Mouse (Mus musculus) heart, adult 18-20 months (tissue): Measurements from ENCODE around the gene Pkn1. TPM values are rescaled to one million over a fixed set of nuclear protein-coding genes. Genes with fewer than 3 reads are reported as not detected.
A peak's percentile ranks its signal among the peaks of the same experiment; 100 is the strongest.

Experiments
- DNase-seq, 2 experiments: peaks; one replicate each; pipeline ENCODE4 v3.0.0; 2021 to 2022; ENCODE audit warnings: mixed read lengths in 1 of 2
- long read RNA-seq, 2 experiments: library from polyadenylated mRNA; stranded (forward); transcript quantifications; one replicate each; pipeline ENCODE4 v2.0.0; 2021
- total RNA-seq, 2 experiments: library from RNA; stranded (reverse); gene quantifications; 2 replicates each; pipeline ENCODE4 v1.2.3; 2021

Pkn1 gene
- total RNA-seq = 10 to 100 TPM; 51.1 to 52.7 TPM
- long read RNA-seq, experiment 1, full-length matches to known transcripts = 25 of 37 reads
- long read RNA-seq, experiment 1, partial matches to known transcripts = 3 of 37 reads
- long read RNA-seq, experiment 1, other reads (novel, unspliced or antisense) = 9 of 37 reads
- long read RNA-seq, experiment 2, full-length matches to known transcripts = 9 of 22 reads
- long read RNA-seq, experiment 2, partial matches to known transcripts = 1 of 22 reads
- long read RNA-seq, experiment 2, other reads (novel, unspliced or antisense) = 12 of 22 reads

- peak; percentile 77 to 90 for DNase-seq
Measured at GRCm38 (mm10) chr8:83698661-83699453, at the start of gene Pkn1. Gene Pkn1 (minus strand): TSS chr8:83699179.

DNA sequence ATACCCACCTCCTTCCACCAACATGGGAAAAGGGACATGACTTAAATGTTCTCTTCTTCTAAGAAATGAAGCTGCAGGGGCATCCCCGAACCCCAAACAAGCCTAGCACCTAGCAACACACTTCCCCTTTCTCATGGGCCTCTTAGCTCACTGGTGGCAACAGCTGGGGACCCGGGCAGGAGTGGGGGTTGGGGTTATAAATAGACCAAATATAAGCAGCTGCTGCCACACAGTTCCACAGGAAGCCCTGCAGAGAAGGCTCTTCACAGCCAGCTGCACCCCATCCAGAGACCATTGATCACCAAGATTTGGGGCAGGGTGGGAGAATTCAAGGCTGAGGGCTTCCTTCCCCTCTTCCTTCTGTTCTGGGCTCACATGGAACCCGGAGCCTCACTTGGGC, 49.7 kb upstream of the Pkn1 start:
- peak; percentile 55 to 85 for DNase-seq

DNA sequence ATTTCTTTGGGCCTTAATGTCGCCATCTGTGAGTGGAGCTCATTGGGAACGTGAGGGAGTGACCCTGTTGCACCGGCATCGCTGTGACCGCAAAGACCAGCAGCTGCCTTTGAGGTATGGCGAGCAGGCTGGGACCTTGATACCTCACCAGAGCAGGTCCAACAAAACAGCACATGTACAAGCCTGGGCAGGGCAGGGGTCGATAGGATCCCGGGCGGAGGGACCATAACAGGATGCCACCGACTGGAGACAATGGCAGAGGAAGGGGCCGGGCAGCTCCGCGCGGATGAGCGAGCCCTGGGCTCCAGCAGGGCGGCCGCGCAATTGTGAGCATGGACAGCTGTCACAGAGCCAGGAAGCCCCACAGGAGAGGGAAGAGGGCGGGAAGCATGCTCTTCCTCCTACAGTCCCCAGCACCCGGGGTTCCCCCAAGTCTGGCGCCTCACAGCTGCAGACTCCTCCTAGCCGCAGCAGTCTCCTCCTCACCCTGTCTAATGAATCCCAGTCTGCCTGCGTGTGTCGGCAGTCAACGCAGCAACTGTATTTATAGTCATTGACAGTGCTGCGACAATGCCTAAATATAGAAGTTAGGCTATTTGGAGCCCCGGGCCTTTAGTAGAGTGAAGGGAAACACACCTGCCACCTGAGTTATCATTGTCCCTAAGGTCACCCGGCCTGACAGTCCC, 48.8 kb upstream of the Pkn1 start:
- DNase-seq = peak; percentile 81 to 91

DNA sequence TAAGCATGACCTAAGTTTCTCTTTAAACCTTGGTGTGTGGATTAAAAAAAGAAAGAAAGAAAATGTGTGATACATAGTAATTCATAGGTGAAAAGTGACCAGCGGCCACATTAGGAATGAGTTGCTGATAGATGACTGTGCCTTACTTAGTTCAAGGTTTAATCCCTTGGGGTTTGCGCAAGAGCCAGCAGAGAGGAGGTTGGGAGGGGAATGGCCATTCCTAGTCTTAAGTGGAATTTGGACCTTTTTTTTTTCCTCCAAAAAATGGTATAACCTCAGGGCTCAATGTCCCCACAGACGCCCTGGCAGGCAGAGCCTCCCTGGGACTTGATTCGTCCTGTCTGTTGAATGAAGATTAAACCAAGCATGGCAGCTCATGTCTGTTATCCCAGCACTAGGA, 45.1 kb upstream of the Pkn1 start:
- no peak for DNase-seq

- no peak for DNase-seq
Measured at GRCm38 (mm10) chr8:83742968-83743367, 44.0 kb upstream of the Pkn1 start.

DNA sequence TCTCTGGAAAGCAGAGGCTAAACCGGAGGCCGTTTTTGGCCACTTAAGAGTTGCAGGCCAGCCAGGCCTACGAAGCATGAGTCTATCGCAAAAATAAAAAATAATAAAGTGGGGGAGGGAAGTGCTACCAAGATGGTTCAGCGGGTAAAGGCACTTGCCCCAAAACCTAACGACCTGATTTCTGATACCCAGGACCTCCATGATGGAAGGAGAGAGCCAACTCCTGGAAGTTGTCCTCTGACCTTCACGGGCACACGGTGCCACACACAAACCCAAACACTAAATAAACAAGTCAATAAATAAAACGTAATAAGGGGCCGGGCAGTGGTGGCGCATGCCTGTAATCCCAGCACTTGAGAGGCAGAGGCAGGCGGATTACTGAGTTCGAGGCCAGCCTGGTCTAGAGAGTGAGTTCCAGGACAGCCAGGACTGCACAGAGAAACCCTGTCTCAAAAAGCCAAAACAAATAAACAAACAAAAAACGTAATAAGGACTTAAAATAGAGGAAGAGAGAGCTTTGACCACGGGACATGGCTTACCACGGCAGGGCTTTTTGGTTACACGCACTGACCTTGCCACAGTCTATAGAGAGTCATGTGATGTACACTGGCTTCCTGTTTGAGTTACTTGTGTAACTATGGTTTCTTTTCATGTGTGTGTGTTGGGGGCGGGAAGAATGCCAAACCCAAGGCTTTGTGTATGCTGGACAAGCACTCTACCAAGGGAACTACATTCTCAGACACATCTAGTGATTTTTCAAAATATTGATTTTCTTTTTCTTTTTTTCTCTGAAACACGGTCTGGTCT, 43.1 kb upstream of the Pkn1 start:
- peak in 1 of 2 experiments; percentile 65 for DNase-seq

DNA sequence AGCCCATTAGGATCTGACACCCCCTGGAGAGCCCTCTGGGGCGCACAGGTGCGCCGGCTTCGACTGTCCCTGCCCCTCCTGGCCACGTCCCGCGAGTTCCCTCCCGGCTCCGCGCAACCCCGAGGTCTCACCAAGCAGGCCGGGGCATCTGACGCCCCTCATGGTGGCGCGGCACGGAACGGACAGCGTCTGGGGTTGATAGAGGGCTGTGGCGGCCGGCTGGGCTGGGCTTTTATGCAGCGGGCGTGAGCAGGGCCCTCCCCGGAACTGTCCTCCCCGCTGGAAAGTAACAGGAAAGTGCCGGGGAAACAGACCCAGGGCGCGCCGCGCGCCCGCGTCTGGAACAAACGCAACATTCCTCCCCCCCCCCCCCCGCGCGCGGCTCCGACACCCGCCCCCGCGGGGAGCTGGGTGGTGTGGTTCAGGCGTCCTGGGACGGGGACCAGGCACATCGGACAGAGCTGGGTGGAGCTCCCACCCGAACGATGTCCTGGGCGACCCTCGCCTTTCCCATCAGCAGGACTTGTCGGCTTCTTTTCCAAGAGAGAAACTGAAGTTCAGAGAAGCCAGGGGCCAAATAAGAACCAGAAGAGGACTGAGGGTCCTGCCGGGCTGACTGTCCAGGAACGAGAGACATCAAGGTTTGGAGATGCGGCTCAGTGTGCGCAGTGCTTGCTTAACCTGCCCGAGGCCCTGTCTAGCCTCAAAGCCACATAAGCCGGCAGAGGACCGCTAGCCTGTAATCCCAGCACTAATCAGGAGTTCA, 42.2 kb upstream of the Pkn1 start, which contains the start of gene Adgre5:
Gene Adgre5 (minus strand): TSS at position 351 of the 766 bp plus-strand sequence.
- DNase-seq = peak; percentile 89 to 94

- no peak for DNase-seq
Measured at GRCm38 (mm10) chr8:83740586-83740975, 41.6 kb upstream of the Pkn1 start.

DNA sequence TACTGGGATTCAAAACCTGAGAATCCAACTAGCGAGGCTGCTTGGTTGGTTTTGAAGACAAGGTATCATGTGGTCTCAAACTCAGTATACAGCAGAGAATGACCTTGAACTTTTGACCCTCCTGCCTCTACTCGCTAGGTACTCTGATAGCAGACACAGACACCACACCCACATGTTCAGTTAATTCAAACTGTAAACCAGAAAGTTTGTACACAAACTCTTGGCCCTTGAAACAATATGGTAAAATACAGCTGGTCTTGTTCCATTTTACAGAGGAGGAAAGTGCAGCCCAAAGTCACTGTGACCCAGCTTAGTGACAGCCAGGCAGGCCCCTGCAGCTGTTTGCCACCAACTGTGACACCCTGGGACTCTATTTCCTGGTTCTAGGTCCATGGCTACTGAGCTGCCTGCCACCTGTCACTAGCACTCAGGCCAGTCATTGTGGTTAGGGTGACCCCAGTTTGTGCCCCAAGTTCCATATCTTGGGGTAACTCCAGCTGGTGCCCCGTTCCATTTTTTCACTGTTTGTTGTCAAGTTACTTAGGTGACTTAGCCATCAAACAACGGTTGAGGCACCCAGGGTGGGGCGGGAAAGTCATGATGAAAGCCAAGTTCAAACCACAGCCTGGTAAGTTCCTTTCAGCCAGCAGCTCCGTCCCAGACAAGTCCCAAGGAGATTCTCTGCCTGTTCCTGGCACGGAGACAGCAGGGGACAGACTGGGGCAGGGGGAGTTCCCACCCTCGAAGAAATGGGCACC, 40.9 kb upstream of the Pkn1 start:
- peak; percentile 63 to 65 for DNase-seq

GRCm38 (mm10) chr8:83738949-83739710, 40.2 kb upstream of the Pkn1 start:
- peak; percentile 71 to 86 for DNase-seq

DNA sequence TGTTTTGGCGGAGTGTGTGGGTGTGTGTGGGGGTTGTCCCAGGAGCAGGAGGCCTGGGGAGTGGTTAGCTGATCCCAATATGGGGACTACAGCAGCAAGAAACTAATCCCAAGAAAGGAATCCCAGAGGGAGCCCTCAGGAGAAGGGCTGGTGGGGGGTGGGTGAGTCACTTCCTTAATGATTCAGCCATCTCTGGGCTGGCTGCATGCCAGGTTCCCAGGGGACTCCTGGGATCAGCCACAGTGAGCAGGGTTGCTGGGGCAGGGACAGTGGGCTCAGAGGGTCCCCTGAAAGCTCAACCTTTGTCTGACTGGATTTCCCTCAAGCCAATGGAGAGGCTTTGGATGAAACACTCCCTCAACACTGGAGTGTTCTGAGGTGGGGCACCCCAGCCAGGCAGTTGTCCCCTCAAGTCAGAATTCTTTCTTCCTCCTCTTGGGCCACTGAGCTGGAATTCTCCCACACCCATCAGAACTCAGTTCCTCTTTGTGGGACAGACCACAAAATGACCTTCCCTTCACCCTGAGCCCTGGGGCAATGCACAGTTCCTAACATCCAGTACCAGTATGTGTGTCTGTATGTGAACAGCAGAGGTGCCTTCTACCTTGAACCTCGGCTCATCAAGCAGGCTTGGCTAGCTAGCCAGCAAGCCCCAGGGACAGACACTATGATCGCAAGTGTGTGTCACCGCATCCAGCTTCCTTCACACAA, 39.0 kb upstream of the Pkn1 start:
- DNase-seq = peak; percentile 82 to 89

DNA sequence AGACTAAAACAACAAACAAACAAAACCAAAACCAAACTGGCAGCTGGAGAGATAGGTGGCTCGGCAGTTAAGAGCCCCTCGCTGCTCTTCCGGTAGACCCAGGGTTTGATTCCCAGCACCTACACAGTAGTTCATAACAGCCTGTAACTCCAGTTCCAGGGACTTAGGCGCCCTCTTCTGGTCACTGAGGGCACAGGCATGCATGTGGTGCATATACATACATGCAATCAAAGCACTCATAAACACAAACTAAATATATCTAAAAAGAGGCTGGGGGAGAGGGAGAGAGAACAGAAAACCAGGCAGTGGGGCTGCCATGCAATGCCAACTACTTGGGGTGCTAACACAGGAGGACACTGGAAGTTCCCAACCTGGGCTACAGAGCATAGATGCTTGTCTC, 38.4 kb upstream of the Pkn1 start:
- DNase-seq = no peak

DNA sequence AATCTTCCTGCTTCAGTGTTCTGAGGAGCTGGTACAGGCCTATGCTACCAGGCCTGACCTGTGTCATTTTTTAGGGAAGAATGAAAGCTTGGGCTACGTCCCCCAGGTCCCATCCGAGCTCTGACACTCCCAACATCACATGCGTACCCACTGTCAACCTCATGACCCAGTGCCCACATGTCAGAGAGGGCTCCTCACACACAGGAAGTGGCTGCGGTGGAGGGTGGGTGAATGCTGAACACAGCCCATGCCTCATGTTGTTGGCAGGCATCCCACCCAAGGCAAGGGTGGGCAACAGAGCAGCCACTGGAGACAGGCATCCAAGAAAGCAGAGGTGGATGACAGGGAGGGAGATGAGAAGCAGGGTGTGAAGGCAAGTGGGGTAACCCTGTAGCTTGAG, 37.7 kb upstream of the Pkn1 start:
- no peak for DNase-seq

GRCm38 (mm10) chr8:83732919-83733318, 33.9 kb upstream of the Pkn1 start:
- DNase-seq = no peak

- DNase-seq = no peak
Measured at GRCm38 (mm10) chr8:83731906-83732305, 32.9 kb upstream of the Pkn1 start.

DNA sequence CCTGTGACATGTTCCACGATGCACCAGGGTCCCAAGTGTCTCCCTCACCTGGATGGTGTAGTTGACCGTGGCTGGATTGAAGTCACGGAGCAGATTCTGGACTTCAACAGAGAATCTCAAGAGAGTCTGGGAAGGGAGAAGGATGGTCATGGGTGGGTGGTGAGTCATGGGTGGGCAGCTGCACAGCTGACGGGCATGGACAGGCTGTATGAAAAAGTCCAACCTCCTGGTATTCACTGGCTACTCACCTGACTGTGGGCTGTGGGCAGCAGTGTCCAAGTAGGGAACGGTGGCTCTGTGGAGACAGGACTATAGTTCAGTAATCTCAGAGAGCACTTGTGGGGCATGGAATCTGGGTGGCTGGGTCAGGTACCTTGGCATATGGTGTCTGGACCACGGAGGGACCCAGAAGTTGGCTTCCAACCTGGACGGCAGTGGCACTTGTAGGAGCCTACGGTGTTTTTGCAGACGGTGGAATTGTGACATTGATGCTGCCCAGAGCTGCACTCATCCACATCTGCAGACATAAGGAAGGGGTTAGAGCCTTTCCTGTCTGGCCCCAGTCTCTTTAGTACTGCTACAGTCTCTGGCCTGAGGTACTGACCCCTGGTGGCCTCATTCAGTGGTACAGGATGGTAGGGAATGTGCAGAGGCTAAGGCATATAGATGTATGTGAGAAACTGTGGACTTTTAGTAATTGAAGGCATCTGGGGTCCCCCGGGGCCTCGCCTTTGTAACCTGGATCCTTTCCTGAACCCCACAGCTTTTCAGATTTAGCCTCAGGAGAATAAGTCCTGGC, 30.2 kb upstream of the Pkn1 start:
- DNase-seq = peak in 1 of 2 experiments; percentile 50

- no peak for DNase-seq
Measured at GRCm38 (mm10) chr8:83725521-83726102, 26.6 kb upstream of the Pkn1 start.
